Mouse (Mus musculus): ENCODE results near the gene Spock1. TPM values are rescaled to one million over a fixed set of nuclear protein-coding genes. Genes with fewer than 3 reads are reported as not detected.

Spock1 gene
- polyA plus RNA-seq, 1 experiment from 2014 or later = 10.6 TPM

DNA sequence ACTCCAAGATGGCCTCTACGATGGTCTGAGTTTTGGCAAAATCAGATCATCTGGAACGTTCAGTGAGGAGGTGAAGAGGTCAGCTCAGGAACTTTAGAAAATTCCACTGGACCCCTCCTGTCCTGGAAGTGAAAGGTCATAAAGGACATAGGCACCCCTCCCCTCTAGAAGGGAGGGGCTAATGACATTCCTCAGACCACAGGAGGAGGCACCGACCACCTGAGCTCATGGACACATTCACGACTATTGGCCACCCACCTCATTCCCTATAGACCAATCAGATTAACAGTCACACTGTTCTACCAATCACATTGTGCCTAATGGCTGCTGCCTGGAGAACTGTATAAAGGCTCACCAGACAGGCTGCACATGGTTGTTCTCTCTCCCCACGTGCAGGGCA lies 384.8 kb downstream of the Spock1 start:
- Histone ChIP-seq H3K27me3 (ENCODE audit: control insufficient read depth, insufficient read depth, low read length) (no peaks in the 10 kb centered on the region), H3K4me2 (replicated peaks; ENCODE audit: low read depth, low read length) (no peak overlapping the region), H3K4me3 (ENCODE audit: low read depth, low read length) (no peak overlapping the region), H3K9me3 (ENCODE audit: control insufficient read depth, low read depth, low read length) (no peaks in the 10 kb centered on the region), H3K27ac (ENCODE audit: low read length) (no peak overlapping the region), H3K36me3 (ENCODE audit: control insufficient read depth, insufficient read depth, low read length) (no peaks in the 10 kb centered on the region), H3K4me1 (ENCODE audit: control insufficient read depth, insufficient read depth, low read length) (no peaks in the 10 kb centered on the region), H3K9ac (replicated peaks; ENCODE audit: low read depth, low read length) (no peak overlapping the region)
- ATAC-seq (ENCODE audit: insufficient number of reproducible peaks, insufficient read depth, low FRiP score, low read depth) = no peak
- WGBS = 87% methylated on average over 5 of the region's 5 CpGs

DNA sequence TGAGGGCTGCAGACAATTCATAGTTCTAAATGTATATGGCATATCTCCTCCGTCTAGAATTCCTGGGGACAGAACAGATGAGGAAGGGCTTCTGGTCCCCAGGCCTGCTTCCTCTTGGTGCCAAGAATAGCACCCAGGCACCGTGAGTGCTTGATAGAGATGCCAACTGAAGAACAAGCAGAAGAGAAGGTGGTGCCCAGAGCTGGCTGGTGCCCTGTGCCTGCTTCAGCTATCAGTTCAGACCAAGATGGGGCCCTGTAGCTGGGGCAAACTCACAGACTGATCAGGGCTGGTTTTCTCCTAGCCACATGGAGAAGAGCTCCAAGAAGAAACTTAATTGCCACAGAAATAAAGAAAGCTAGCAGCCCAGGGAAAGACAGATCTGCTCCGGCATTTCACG lies 385.8 kb downstream of the Spock1 start:
- H3K4me1 ChIP-seq (ENCODE audit: control insufficient read depth, insufficient read depth, low read length) = no peaks in the 10 kb centered on the region
- no peak overlapping the region for H3K27ac ChIP-seq (ENCODE audit: low read length)
- no peaks in the 10 kb centered on the region for H3K36me3 ChIP-seq (ENCODE audit: control insufficient read depth, insufficient read depth, low read length)
- ATAC-seq (ENCODE audit: insufficient number of reproducible peaks, insufficient read depth, low FRiP score, low read depth) = no peak
- WGBS = 77% methylated on average over 4 of the region's 4 CpGs
- no peak overlapping the region for H3K4me3 ChIP-seq (ENCODE audit: low read depth, low read length)
- no peak overlapping the region for H3K4me2 ChIP-seq (replicated peaks; ENCODE audit: low read depth, low read length)
- no peaks in the 10 kb centered on the region for H3K9me3 ChIP-seq (ENCODE audit: control insufficient read depth, low read depth, low read length)
- no peaks in the 10 kb centered on the region for H3K27me3 ChIP-seq (ENCODE audit: control insufficient read depth, insufficient read depth, low read length)
- H3K9ac ChIP-seq (replicated peaks; ENCODE audit: low read depth, low read length) = no peak overlapping the region

DNA sequence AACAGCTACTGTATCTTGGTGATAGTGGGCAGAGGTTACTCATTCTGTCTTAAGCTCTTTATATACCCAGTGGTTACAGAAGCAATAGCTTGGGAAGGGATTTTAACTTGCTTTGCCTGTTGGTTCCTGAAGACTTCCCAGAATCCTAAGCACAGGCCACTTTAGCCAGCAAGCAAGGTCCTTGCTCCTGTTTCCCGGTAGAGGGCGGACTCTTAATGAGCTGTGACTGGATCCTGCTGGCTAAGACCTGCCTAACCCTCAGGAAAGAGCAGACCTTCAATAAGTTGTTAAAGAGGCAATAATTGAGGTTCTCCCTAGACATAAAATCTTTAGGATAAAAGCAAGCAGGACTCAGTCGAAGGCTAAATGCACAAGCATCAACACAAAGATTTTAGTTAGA lies 387.0 kb downstream of the Spock1 start:
- Histone ChIP-seq H3K9me3 (ENCODE audit: control insufficient read depth, low read depth, low read length) (no peaks in the 10 kb centered on the region), H3K4me1 (ENCODE audit: control insufficient read depth, insufficient read depth, low read length) (no peaks in the 10 kb centered on the region), H3K27ac (ENCODE audit: low read length) (no peak overlapping the region), H3K4me2 (replicated peaks; ENCODE audit: low read depth, low read length) (no peak overlapping the region), H3K27me3 (ENCODE audit: control insufficient read depth, insufficient read depth, low read length) (no peaks in the 10 kb centered on the region), H3K9ac (replicated peaks; ENCODE audit: low read depth, low read length) (no peak overlapping the region), H3K36me3 (ENCODE audit: control insufficient read depth, insufficient read depth, low read length) (no peaks in the 10 kb centered on the region), H3K4me3 (ENCODE audit: low read depth, low read length) (no peak overlapping the region)
- no peak; the same call in 1 of the 2 replicates for ATAC-seq (ENCODE audit: insufficient number of reproducible peaks, insufficient read depth, low FRiP score, low read depth)
- 11% methylated on average over 3 of the region's 3 CpGs for WGBS

DNA sequence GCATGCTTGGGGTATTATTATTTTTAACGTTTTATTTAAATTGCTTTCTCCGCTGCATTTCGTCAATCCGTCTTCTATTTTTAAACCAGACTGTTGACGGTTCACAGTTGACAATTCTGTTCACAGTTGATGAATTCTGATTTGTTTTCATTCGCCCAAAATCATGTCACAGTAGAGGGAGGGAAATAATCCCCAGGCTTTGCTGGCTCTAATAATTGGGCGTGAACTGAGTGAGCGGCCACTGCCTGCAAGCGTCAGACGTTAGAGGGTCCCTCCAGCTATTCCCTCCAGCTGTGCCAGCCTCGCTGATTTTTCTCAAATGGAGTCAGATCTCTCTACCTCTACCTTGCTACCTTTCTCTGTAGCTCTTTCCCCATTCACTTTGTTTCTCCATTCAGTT lies 388.3 kb downstream of the Spock1 start:
- ATAC-seq (ENCODE audit: insufficient number of reproducible peaks, insufficient read depth, low FRiP score, low read depth) = no peak
- H3K4me3 ChIP-seq (ENCODE audit: low read depth, low read length) = no peak overlapping the region
- H3K9ac ChIP-seq (replicated peaks; ENCODE audit: low read depth, low read length) = no peak overlapping the region
- no peaks in the 10 kb centered on the region for H3K36me3 ChIP-seq (ENCODE audit: control insufficient read depth, insufficient read depth, low read length)
- no peak overlapping the region for H3K4me2 ChIP-seq (replicated peaks; ENCODE audit: low read depth, low read length)
- H3K9me3 ChIP-seq (ENCODE audit: control insufficient read depth, low read depth, low read length) = no peaks in the 10 kb centered on the region
- 61% methylated on average over 11 of the region's 11 CpGs for WGBS
- H3K4me1 ChIP-seq (ENCODE audit: control insufficient read depth, insufficient read depth, low read length) = no peaks in the 10 kb centered on the region
- no peaks in the 10 kb centered on the region for H3K27me3 ChIP-seq (ENCODE audit: control insufficient read depth, insufficient read depth, low read length)
- no peak overlapping the region for H3K27ac ChIP-seq (ENCODE audit: low read length)

DNA sequence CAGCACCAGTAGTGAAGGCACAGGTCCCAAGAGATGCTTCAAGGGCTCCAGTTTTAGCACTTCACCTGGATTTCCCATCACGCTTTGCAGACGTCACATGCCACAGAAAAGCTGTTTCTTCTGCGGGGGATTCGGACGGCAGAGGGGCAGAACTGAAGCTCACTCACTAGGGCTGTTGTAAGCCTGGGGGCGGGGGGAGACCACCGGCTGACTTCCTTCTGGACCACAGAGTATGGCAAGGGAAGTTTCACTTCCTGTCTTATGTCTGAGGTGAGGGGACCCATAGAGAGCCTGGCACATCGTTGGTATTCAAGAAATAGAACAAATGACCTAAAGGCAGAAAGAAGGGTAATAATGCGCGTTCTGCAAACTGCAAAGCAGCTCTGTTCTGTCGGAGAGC lies 392.4 kb downstream of the Spock1 start:
- H3K4me2 ChIP-seq (replicated peaks; ENCODE audit: low read depth, low read length) = no peak overlapping the region
- H3K4me3 ChIP-seq (ENCODE audit: low read depth, low read length) = no peak overlapping the region
- H3K4me1 ChIP-seq (ENCODE audit: control insufficient read depth, insufficient read depth, low read length) = no peaks in the 10 kb centered on the region
- H3K36me3 ChIP-seq (ENCODE audit: control insufficient read depth, insufficient read depth, low read length) = no peaks in the 10 kb centered on the region
- ATAC-seq (ENCODE audit: insufficient number of reproducible peaks, insufficient read depth, low FRiP score, low read depth) = no peak
- no peak overlapping the region for H3K27ac ChIP-seq (ENCODE audit: low read length)
- H3K9me3 ChIP-seq (ENCODE audit: control insufficient read depth, low read depth, low read length) = no peaks in the 10 kb centered on the region
- H3K9ac ChIP-seq (replicated peaks; ENCODE audit: low read depth, low read length) = no peak overlapping the region
- 73% methylated on average over 11 of the region's 11 CpGs for WGBS
- no peaks in the 10 kb centered on the region for H3K27me3 ChIP-seq (ENCODE audit: control insufficient read depth, insufficient read depth, low read length)

DNA sequence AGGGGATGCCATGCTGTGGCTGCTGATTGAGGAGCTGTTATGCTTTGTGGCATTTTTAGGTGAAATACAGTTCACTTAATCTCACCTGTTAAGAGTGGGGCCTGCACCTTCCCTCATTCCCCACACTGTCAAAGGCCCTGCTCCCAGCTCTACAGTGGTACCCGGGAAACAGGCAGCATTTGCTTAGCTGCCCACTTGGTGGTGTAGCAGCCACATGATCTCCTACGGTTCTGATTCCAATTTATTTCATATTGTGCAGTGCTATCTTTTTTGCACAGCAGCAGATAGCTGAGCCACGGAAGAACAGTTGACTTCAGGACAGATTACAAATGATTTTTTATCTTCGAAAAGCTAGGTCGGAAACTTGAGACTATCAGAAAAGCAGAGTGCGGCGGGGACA lies 406.6 kb downstream of the Spock1 start:
- Histone ChIP-seq H3K9me3 (ENCODE audit: control insufficient read depth, low read depth, low read length) (no peaks in the 10 kb centered on the region), H3K27ac (ENCODE audit: low read length) (no peak overlapping the region), H3K4me2 (replicated peaks; ENCODE audit: low read depth, low read length) (no peak overlapping the region), H3K36me3 (ENCODE audit: control insufficient read depth, insufficient read depth, low read length) (no peaks in the 10 kb centered on the region), H3K9ac (replicated peaks; ENCODE audit: low read depth, low read length) (no peak overlapping the region), H3K27me3 (ENCODE audit: control insufficient read depth, insufficient read depth, low read length) (no peaks in the 10 kb centered on the region), H3K4me3 (ENCODE audit: low read depth, low read length) (no peak overlapping the region), H3K4me1 (ENCODE audit: control insufficient read depth, insufficient read depth, low read length) (no peaks in the 10 kb centered on the region)
- no peak for ATAC-seq (ENCODE audit: insufficient number of reproducible peaks, insufficient read depth, low FRiP score, low read depth)
- 75% methylated on average over 7 of the region's 7 CpGs for WGBS

DNA sequence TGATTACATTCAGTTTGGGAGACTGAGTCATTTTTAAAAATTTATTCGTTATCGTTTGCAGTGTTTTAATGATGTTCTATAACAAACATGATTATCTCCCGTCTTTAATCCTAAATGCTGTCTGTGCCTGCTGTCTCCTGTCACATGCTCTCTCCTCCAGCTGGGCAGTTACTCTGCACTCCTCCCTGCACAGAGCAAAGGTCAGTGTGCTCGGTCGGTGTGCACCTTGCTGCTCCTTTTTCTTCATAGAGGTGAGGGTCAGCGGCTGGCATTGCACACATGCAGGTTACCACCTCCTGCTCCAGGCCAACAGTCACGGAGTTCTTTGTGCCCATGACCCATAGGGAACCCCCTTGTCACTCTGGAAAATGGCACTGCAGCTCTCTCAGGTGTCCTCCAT lies 411.4 kb downstream of the Spock1 start:
- WGBS = 56% methylated on average over 7 of the region's 7 CpGs
- ATAC-seq (ENCODE audit: insufficient number of reproducible peaks, insufficient read depth, low FRiP score, low read depth) = no peak

DNA sequence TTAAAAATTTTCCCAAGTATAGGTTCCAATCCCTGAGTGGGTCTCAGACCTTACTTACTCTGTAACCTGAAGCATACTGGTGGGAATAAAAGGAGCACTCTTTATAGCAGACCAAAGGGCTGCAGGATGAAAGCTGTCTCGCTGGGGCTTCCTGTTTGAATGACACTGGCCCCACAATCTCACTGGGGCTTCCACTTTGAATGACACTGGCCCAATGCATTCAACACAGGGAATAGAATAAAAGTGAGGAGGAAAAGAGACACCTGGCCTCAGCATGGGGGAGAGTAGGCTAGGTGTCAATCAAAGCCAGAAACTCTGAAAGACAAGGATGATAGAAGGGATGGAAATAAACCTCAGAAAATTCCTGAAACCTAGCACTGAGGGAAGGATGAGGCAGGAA lies 413.3 kb downstream of the Spock1 start:
- 53% methylated on average over 1 of the region's 1 CpGs for WGBS
- Histone ChIP-seq H3K4me3 (ENCODE audit: low read depth, low read length) (no peak overlapping the region), H3K4me2 (replicated peaks; ENCODE audit: low read depth, low read length) (no peak overlapping the region), H3K36me3 (ENCODE audit: control insufficient read depth, insufficient read depth, low read length) (no peaks in the 10 kb centered on the region), H3K9ac (replicated peaks; ENCODE audit: low read depth, low read length) (no peak overlapping the region), H3K27me3 (ENCODE audit: control insufficient read depth, insufficient read depth, low read length) (no peaks in the 10 kb centered on the region), H3K4me1 (ENCODE audit: control insufficient read depth, insufficient read depth, low read length) (no peaks in the 10 kb centered on the region), H3K9me3 (ENCODE audit: control insufficient read depth, low read depth, low read length) (no peaks in the 10 kb centered on the region), H3K27ac (ENCODE audit: low read length) (no peak overlapping the region)
- ATAC-seq (ENCODE audit: insufficient number of reproducible peaks, insufficient read depth, low FRiP score, low read depth) = no peak

More for the DNA sequence above, 411.4 kb downstream of the Spock1 start:
- Histone ChIP-seq H3K27ac (ENCODE audit: low read length) (no peak overlapping the region), H3K4me3 (ENCODE audit: low read depth, low read length) (no peak overlapping the region), H3K9me3 (ENCODE audit: control insufficient read depth, low read depth, low read length) (no peaks in the 10 kb centered on the region), H3K36me3 (ENCODE audit: control insufficient read depth, insufficient read depth, low read length) (no peaks in the 10 kb centered on the region), H3K27me3 (ENCODE audit: control insufficient read depth, insufficient read depth, low read length) (no peaks in the 10 kb centered on the region), H3K9ac (replicated peaks; ENCODE audit: low read depth, low read length) (no peak overlapping the region), H3K4me1 (ENCODE audit: control insufficient read depth, insufficient read depth, low read length) (no peaks in the 10 kb centered on the region), H3K4me2 (replicated peaks; ENCODE audit: low read depth, low read length) (no peak overlapping the region)

DNA sequence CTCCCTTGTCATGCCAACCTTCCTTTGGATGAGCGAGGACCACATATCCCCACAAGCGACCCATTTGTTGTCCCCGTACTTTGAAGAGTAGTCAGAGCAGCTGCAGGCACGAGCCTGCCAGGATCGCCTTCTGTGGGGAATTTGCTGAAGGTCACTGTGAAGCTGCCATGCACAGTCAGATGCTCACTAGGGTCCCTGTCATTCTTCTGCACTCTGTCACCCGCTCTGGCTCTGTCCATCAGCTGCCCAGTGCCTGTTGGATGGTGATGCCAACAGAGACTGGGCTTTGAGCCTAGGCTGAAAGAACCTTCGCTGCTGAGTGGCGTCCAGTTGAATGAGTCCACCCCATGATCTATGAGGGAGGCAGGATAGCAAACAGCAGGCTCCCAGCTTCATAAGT lies 419.2 kb downstream of the Spock1 start:
- H3K9me3 ChIP-seq (ENCODE audit: control insufficient read depth, low read depth, low read length) = no peaks in the 10 kb centered on the region
- ATAC-seq (ENCODE audit: insufficient number of reproducible peaks, insufficient read depth, low FRiP score, low read depth) = no peak
- H3K4me1 ChIP-seq (ENCODE audit: control insufficient read depth, insufficient read depth, low read length) = no peaks in the 10 kb centered on the region
- 90% methylated on average over 8 of the region's 8 CpGs for WGBS
- no peak overlapping the region for H3K4me2 ChIP-seq (replicated peaks; ENCODE audit: low read depth, low read length)
- no peak overlapping the region for H3K9ac ChIP-seq (replicated peaks; ENCODE audit: low read depth, low read length)
- H3K27ac ChIP-seq (ENCODE audit: low read length) = no peak overlapping the region
- no peaks in the 10 kb centered on the region for H3K27me3 ChIP-seq (ENCODE audit: control insufficient read depth, insufficient read depth, low read length)
- H3K36me3 ChIP-seq (ENCODE audit: control insufficient read depth, insufficient read depth, low read length) = no peaks in the 10 kb centered on the region
- no peak overlapping the region for H3K4me3 ChIP-seq (ENCODE audit: low read depth, low read length)

Measured in stomach, embryonic 14.5 days (tissue).